Mouse (Mus musculus): Measurements from ENCODE around the gene Pttg1ip. TPM values are rescaled to one million over a fixed set of nuclear protein-coding genes. Genes with fewer than 3 reads are reported as not detected.

Gene Pttg1ip
- polyA plus RNA-seq, 1 experiment, result 158 TPM

DNA sequence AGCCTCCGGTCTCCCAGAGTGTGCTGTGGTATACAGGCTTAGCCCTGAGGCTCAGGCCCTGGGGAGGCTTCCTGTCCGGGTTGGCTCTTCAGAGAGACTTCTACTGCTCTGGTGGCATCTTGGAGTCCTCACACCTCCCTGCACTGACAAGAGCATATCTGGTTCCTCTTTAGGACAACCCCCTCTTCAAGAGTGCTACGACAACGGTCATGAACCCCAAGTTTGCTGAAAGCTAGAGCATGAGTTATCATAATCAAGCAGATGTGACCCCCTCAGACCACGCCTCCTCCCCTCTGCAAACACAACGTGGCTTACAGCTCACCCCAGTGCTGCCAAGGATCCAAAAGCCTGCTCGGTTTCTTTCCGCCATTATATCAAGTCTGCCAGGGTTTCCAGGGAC, 16.5 kb upstream of the Pttg1ip start:
- no peak for DNase-seq (ENCODE audit: low read depth, low spot score)
- 82% methylated on average over 8 of the region's 8 CpGs for WGBS

DNA sequence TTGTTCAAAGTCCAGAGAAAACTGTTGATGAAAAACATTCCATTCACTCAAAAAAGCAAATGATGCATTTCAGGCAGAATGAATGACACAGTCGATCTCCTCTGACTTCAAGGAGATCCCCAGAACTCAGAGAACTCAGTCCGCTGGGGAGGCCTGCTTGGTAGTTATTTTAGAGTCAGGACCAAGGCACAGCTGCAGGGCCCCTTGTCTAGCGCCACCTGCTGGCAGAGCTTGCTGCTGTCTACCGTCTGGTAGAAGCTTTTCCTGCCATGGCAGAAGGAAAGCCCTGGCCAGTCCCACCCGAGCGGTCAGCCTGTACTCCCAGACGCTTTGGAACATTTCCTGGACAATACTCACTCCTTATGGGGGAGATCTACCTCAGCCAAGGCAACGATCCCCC, 14.9 kb upstream of the Pttg1ip start:
- no peak for DNase-seq (ENCODE audit: low read depth, low spot score)
- WGBS, result 22% methylated on average over 8 of the region's 8 CpGs

- no peak for DNase-seq (ENCODE audit: low read depth, low spot score)
- 29% methylated on average over 7 of the region's 7 CpGs for WGBS
Observed at GRCm38 (mm10) chr10:77569481-77569880, 12.0 kb upstream of the Pttg1ip start.

GRCm38 (mm10) chr10:77569973-77570658, 11.4 kb upstream of the Pttg1ip start:
- no peak for DNase-seq (ENCODE audit: low read depth, low spot score)
- 20% methylated on average over 6 of the region's 6 CpGs for WGBS

DNA sequence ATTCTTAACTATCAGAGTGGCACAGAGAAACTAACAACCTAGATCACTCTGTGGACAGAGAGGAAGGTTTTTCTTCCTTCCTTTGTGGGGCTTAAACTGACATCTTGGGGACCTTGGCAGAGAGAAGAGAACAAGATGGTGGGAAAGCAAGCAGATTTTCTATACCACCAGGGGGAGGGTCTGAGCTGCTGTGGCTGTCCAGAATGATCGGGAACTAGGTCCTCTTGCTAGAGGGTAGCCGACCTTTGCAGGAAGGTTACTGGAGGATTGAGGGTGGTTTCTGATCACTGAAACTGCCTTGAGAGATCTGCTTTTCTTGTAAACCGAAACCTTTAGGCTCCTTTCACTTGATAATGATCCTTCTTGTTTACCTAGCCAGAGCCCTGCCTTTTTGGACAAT, 9.3 kb upstream of the Pttg1ip start:
- 6% methylated on average over 3 of the region's 3 CpGs for WGBS
- DNase-seq (ENCODE audit: low read depth, low spot score), result no peak

- DNase-seq (ENCODE audit: low read depth, low spot score), result no peak
- 58% methylated on average over 1 of the region's 1 CpGs for whole genome bisulfite sequencing
Observed at GRCm38 (mm10) chr10:77573162-77573561, 8.4 kb upstream of the Pttg1ip start.

GRCm38 (mm10) chr10:77580027-77580920, 1.2 kb upstream of the Pttg1ip start:
- WGBS, result 68% methylated on average over 10 of the region's 10 CpGs
- no peak for DNase-seq (ENCODE audit: low read depth, low spot score)

DNA sequence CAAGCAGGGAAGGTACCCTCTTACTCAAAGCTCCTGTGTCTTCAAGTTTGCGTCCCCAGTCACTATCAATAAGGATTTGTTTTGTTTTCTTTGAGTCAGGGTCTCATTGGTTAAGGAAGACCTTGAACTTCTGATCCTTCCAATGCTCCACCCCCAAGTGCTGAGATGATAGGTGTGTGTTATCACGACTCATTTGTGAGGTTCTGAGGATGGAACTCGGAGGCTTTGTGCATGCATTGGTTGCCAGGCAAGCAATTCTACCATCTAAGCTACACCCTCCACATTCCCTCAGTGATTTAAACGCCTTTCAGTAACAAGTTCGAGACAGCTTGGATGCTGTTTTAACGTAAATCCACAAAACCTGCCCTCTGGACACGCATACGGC, 505 bp upstream of the Pttg1ip start:
- no peak for DNase-seq (ENCODE audit: low read depth, low spot score)
- 5% methylated on average over 8 of the region's 8 CpGs for WGBS

GRCm38 (mm10) chr10:77582285-77582618, 732 bp downstream of the Pttg1ip start:
- 2% methylated on average over 8 of the region's 8 CpGs for WGBS
- DNase-seq (ENCODE audit: low read depth, low spot score), result no peak

DNA sequence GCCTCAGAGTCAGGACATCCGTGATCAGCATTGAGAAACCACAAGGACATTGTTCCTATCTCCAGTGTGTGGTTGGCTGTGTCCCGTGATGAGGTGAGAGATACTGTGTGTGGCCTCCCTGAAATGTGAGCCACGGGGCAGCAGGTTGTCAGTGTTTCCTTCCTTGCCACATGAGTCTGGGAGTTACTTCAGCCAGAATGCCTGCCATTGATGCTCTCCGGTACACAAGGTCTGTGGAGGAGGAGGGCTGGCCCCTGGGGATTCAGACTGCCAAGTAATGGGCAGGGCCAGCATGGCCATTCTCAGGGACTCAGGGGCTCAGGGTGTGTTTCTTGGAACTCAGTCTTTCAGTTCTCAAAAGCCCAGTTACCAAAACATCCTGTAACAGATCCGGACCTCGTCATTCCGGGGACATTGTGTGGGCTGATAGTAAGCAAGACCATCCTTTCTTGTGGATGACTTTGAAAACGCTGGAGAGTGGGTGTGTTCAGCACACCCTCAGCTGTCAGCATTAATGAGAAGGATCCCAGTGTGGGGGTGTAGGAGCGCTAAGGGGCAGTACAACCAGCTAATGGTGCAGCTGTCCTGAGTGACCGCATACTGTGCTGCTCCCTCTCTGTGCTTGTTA, 2.4 kb downstream of the Pttg1ip start:
- DNase-seq (ENCODE audit: low read depth, low spot score), result no peak
- WGBS, result 48% methylated on average over 10 of the region's 10 CpGs

GRCm38 (mm10) chr10:77586637-77587036, 5.1 kb downstream of the Pttg1ip start:
- DNase-seq (ENCODE audit: low read depth, low spot score), result no peak

DNA sequence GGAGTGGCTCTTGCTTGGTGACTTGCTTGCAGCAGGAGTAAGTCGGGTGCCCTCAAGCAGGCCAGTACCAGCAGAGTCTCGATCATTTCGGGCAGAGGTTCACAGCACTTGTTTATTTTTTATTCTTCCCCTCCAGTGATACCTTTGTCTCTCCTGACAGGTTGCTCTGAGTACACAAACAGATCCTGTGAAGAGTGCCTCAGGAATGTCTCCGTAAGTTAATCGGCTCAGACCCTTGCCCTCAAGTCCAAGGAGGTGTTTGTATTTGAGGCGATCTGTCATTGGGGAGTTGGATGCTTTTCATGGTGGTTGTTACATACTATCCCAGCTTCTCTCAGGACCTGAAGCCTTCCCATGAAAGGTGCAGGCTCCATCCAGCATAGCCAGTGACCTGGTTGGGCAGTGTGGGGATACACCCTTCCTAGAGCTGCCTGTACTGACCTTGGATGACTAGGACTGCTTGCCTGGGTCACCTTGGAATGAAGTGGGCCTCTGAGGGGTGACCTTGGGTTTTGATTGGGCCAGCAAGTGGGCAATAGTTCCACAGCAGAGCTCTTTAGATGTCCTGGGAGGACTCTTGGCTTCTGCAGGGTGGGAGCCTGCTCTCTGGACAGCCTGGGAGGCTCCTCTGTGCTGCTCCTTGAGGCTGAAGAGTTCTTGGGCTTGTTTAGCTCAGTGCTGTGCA, 5.7 kb downstream of the Pttg1ip start:
- WGBS, result 34% methylated on average over 6 of the region's 6 CpGs
- DNase-seq (ENCODE audit: low read depth, low spot score), result no peak

More at GRCm38 (mm10) chr10:77586637-77587036, 5.1 kb downstream of the Pttg1ip start:
- WGBS, result 34% methylated on average over 3 of the region's 3 CpGs

DNA sequence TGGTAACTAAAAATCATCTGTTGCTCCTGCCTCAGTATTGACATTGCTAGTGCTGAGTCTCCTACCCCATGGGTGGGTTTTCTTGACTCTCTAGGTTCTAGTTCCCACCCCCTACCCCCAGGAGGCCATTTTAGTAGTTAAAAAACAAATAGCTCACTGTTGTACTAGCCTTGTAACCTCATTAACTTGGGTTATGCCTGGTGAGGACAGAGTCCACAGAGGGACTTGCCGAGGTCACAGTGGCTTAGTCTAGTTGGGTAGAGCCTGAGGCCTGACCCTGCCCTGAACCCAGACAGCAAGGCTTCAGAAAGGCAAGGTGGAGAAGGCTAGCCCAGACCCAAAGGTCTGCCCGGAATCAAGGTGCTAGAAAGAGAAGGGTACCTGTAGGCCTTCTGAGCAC, 6.5 kb downstream of the Pttg1ip start:
- no peak for DNase-seq (ENCODE audit: low read depth, low spot score)
- WGBS, result 58% methylated on average over 2 of the region's 2 CpGs

DNA sequence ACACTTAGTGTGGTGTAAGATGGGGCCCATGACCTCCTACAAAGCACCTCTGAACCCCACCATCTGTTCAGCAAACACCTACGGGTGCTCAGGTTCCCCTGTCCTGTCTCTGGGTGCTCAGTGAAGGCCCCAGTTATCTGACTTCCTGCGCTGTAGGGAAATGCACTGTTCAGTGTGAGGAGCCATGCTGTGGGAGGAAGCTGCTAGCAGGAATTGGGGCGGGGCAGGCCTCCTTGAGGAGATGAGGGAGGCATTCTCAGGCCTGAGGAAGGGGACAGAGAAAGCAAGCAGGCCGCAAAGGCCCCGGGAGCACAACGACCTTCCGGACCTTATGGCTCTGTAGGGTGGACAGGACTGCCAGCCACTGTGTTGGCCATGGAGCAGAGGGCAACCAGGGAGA, 7.6 kb downstream of the Pttg1ip start:
- WGBS, result 74% methylated on average over 7 of the region's 7 CpGs
- DNase-seq (ENCODE audit: low read depth, low spot score), result no peak

DNA sequence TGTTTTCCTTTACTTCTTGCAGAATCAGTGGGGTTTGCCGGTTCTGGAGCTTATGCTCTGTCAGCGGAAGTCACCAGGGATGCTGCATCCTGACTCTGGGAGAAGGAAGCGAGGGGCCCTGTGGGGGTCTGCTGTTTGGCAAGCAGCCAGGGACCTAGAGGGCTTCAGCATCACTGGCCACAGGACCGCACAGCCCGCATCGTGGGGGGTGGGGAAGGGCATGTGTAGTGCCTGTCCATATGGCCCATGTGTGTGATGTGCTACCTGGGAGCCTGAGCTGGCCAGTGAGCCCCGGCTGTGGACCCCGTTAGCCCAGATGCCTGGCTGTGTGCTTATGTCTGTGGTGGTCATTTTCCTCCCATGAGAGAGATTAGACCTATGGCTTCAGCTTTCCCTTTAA, 8.2 kb downstream of the Pttg1ip start:
- whole genome bisulfite sequencing, result 84% methylated on average over 8 of the region's 8 CpGs
- no peak for DNase-seq (ENCODE audit: low read depth, low spot score)

GRCm38 (mm10) chr10:77590812-77591211, 9.3 kb downstream of the Pttg1ip start:
- DNase-seq (ENCODE audit: low read depth, low spot score), result no peak

DNA sequence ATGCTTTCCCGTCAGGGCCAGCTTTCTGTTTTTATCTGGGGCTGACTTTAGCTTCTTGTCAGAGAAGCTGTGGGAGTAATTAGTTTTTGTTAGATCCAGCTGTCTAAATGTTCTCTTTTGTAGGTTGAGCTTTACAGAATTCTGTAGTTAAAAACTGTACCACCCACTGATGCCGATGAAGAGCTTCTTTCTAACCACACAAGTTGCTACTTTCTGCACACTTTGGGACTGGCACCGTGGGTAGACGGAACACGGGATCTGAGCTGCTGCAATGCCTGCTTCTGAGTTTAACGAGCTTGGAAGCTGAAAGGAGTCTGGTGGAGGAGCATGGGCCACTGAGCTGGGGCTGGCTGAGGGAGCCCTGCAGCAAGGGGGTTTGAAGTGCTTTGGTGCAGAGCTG, 10.0 kb downstream of the Pttg1ip start:
- no peak for DNase-seq (ENCODE audit: low read depth, low spot score)
- WGBS, result 79% methylated on average over 6 of the region's 6 CpGs

More at GRCm38 (mm10) chr10:77590812-77591211, 9.3 kb downstream of the Pttg1ip start:
- 35% methylated on average over 6 of the region's 6 CpGs for WGBS

- 74% methylated on average over 2 of the region's 2 CpGs for WGBS
- DNase-seq (ENCODE audit: low read depth, low spot score), result no peak
Observed at GRCm38 (mm10) chr10:77596060-77596459, 14.5 kb downstream of the Pttg1ip start.

GRCm38 (mm10) chr10:77603021-77603420, 21.5 kb downstream of the Pttg1ip start:
- 83% methylated on average over 4 of the region's 4 CpGs for WGBS
- no peak for DNase-seq (ENCODE audit: low read depth, low spot score)

- 91% methylated on average over 6 of the region's 6 CpGs for WGBS
- DNase-seq (ENCODE audit: low read depth, low spot score), result no peak
Observed at GRCm38 (mm10) chr10:77604111-77604510, 22.6 kb downstream of the Pttg1ip start.

All from large intestine, adult 2 months (tissue).